Mouse (Mus musculus) embryonic facial prominence, embryonic 12.5 days (tissue): ENCODE results near the gene Rxfp2. TPM values are rescaled to one million over a fixed set of nuclear protein-coding genes. Genes with fewer than 3 reads are reported as not detected.

Source experiments
- ATAC-seq: fragments of 200-750 bp; cut with Nextera tagmentation; 2 replicates; pipeline ENCODE4 v1.8.0; 2017; ENCODE audit not compliant: insufficient number of reproducible peaks, insufficient read depth, low FRiP score, low TSS enrichment
- H3K27ac ChIP-seq: fragments of 300-500 bp; sonication (generic); 2 replicates; pipeline ENCODE4 v1.5.1; 2016; ENCODE audit warnings: mild to moderate bottlenecking
- H3K27me3 ChIP-seq: fragments of 300-500 bp; sonication (generic); 2 replicates; pipeline ENCODE4 v1.6.1; 2016; ENCODE audit warnings: mild to moderate bottlenecking, moderate library complexity
- H3K36me3 ChIP-seq: fragments of 300-500 bp; sonication (generic); 2 replicates; pipeline ENCODE4 v1.6.1; 2016; ENCODE audit warnings: mild to moderate bottlenecking
- H3K4me1 ChIP-seq: fragments of 300-500 bp; sonication (generic); 2 replicates; pipeline ENCODE4 v1.6.1; 2016
- H3K4me2 ChIP-seq: fragments of 300-500 bp; sonication (generic); replicated peaks from 2 replicates; pipeline ENCODE4 v1.6.1; 2016; ENCODE audit warnings: mild to moderate bottlenecking, moderate library complexity
- H3K4me3 ChIP-seq: fragments of 300-500 bp; sonication (generic); 2 replicates; pipeline ENCODE4 v1.5.1; 2016; ENCODE audit warnings: mild to moderate bottlenecking
- H3K9ac ChIP-seq: fragments of 300-500 bp; sonication (generic); 2 replicates; pipeline ENCODE4 v1.6.1; 2016; ENCODE audit warnings: mild to moderate bottlenecking, moderate library complexity
- H3K9me3 ChIP-seq: fragments of 300-500 bp; sonication (generic); 2 replicates; pipeline ENCODE4 v1.6.1; 2016; ENCODE audit warnings: mild to moderate bottlenecking, moderate library complexity
- whole genome bisulfite sequencing: fragments of 180-500 bp; shearing (Covaris S2); methylation state at CpG from one replicate; pipeline ENCODE4 v1.1.7; 2016; 5-methylcytosine and 5-hydroxymethylcytosine counted together
- polyA plus RNA-seq: library from polyadenylated mRNA; unstranded; fragments of >200 nt; fragmentation: Nextera tagmentation; extraction: Ambion mirVana; gene quantifications from 2 replicates; pipeline ENCODE4 v1.2.1, GENCODE M21; 2016

Rxfp2 gene
- polyA plus RNA-seq, 1 experiment from 2014 or later: 0.41 TPM

GRCm38 (mm10) chr5:150071738-150072137 is 53.3 kb downstream of the Rxfp2 start:
- no peak for ATAC-seq
- no peaks in the 10 kb centered on the region for H3K36me3 ChIP-seq
- H3K27me3 ChIP-seq: no peaks in the 10 kb centered on the region
- no peak overlapping the region for H3K4me3 ChIP-seq
- H3K9ac ChIP-seq: no peak overlapping the region
- no peak overlapping the region for H3K4me2 ChIP-seq
- no peaks in the 10 kb centered on the region for H3K9me3 ChIP-seq
- no peak overlapping the region for H3K27ac ChIP-seq
- H3K4me1 ChIP-seq: no peaks in the 10 kb centered on the region

GRCm38 (mm10) chr5:150079866-150080797 is 61.7 kb downstream of the Rxfp2 start:
- peaks cover 5% of the 10 kb centered on the region for H3K4me1 ChIP-seq
- H3K4me3 ChIP-seq: no peak overlapping the region
- H3K27ac ChIP-seq: no peak overlapping the region
- H3K9ac ChIP-seq: no peak overlapping the region
- H3K36me3 ChIP-seq: no peaks in the 10 kb centered on the region
- H3K9me3 ChIP-seq: no peaks in the 10 kb centered on the region
- H3K27me3 ChIP-seq: no peaks in the 10 kb centered on the region
- 23% methylated on average over 12 of the region's 12 CpGs for WGBS
- peak overlapping the region; percentile 25 for H3K4me2 ChIP-seq
- 0 out of 2 replicates have a peak, but pooled peaks have one; percentile 79 for ATAC-seq

GRCm38 (mm10) chr5:150082696-150083095 is 64.2 kb downstream of the Rxfp2 start:
- H3K36me3 ChIP-seq: no peaks in the 10 kb centered on the region
- H3K9me3 ChIP-seq: no peaks in the 10 kb centered on the region
- no peak overlapping the region for H3K9ac ChIP-seq
- no peak overlapping the region for H3K4me2 ChIP-seq
- ATAC-seq: no peak
- no peaks in the 10 kb centered on the region for H3K27me3 ChIP-seq
- H3K4me1 ChIP-seq: peaks cover 5% of the 10 kb centered on the region
- WGBS: 88% methylated on average over 14 of the region's 14 CpGs
- H3K27ac ChIP-seq: no peak overlapping the region
- H3K4me3 ChIP-seq: no peak overlapping the region

- H3K36me3 ChIP-seq: no peaks in the 10 kb centered on the region
- no peaks in the 10 kb centered on the region for H3K27me3 ChIP-seq
- no peak overlapping the region for H3K27ac ChIP-seq
- H3K9me3 ChIP-seq: no peaks in the 10 kb centered on the region
- 59% methylated on average over 5 of the region's 5 CpGs for WGBS
- H3K9ac ChIP-seq: no peak overlapping the region
- no peak for ATAC-seq
- H3K4me2 ChIP-seq: no peak overlapping the region
- no peak overlapping the region for H3K4me3 ChIP-seq
- H3K4me1 ChIP-seq: peaks cover 5% of the 10 kb centered on the region
These were observed 64.7 kb downstream of the Rxfp2 start for GRCm38 (mm10) chr5:150083190-150083589.

- H3K9ac ChIP-seq: no peak overlapping the region
- no peak overlapping the region for H3K27ac ChIP-seq
- ATAC-seq: no peak
- 5% methylated on average over 6 of the region's 6 CpGs for WGBS
- H3K36me3 ChIP-seq: no peaks in the 10 kb centered on the region
- H3K9me3 ChIP-seq: no peaks in the 10 kb centered on the region
- H3K4me1 ChIP-seq: no peaks in the 10 kb centered on the region
- H3K27me3 ChIP-seq: no peaks in the 10 kb centered on the region
- H3K4me2 ChIP-seq: peak overlapping the region; percentile 21; the same call in 1 of the 2 replicates
- H3K4me3 ChIP-seq: no peak overlapping the region
These were observed 79.1 kb downstream of the Rxfp2 start for GRCm38 (mm10) chr5:150097620-150098019.

GRCm38 (mm10) chr5:150098754-150099153 is 80.3 kb downstream of the Rxfp2 start:
- Histone ChIP-seq H3K9me3 (no peaks in the 10 kb centered on the region), H3K27ac (no peak overlapping the region), H3K36me3 (no peaks in the 10 kb centered on the region), H3K4me1 (no peaks in the 10 kb centered on the region), H3K9ac (no peak overlapping the region; the same call in 1 of the 2 replicates), H3K4me3 (no peak overlapping the region), H3K4me2 (no peak overlapping the region), H3K27me3 (no peaks in the 10 kb centered on the region)
- 93% methylated on average over 12 of the region's 12 CpGs for WGBS
- ATAC-seq: no peak

- H3K4me2 ChIP-seq: no peak overlapping the region
- no peaks in the 10 kb centered on the region for H3K27me3 ChIP-seq
- no peaks in the 10 kb centered on the region for H3K9me3 ChIP-seq
- 90% methylated on average over 11 of the region's 11 CpGs for WGBS
- no peaks in the 10 kb centered on the region for H3K36me3 ChIP-seq
- H3K9ac ChIP-seq: no peak overlapping the region
- no peak overlapping the region for H3K27ac ChIP-seq
- no peak for ATAC-seq
- H3K4me3 ChIP-seq: no peak overlapping the region
- no peaks in the 10 kb centered on the region for H3K4me1 ChIP-seq
These were observed 83.3 kb downstream of the Rxfp2 start for GRCm38 (mm10) chr5:150101789-150102188.

- 89% methylated on average over 7 of the region's 7 CpGs for WGBS
- Histone ChIP-seq H3K27ac (no peak overlapping the region), H3K4me3 (no peak overlapping the region), H3K9me3 (no peaks in the 10 kb centered on the region), H3K36me3 (no peaks in the 10 kb centered on the region), H3K4me2 (no peak overlapping the region), H3K27me3 (no peaks in the 10 kb centered on the region), H3K4me1 (no peaks in the 10 kb centered on the region), H3K9ac (no peak overlapping the region)
- no peak for ATAC-seq
These were observed 87.9 kb downstream of the Rxfp2 start for GRCm38 (mm10) chr5:150106358-150106757.

GRCm38 (mm10) chr5:150111236-150111635 is 92.8 kb downstream of the Rxfp2 start:
- ATAC-seq: no peak
- Histone ChIP-seq H3K4me3 (no peak overlapping the region), H3K36me3 (no peaks in the 10 kb centered on the region), H3K9ac (no peak overlapping the region), H3K4me2 (no peak overlapping the region), H3K9me3 (no peaks in the 10 kb centered on the region), H3K27ac (no peak overlapping the region), H3K27me3 (no peaks in the 10 kb centered on the region), H3K4me1 (peaks cover 11% of the 10 kb centered on the region)
- WGBS: 48% methylated on average over 8 of the region's 8 CpGs

- no peak overlapping the region for H3K9ac ChIP-seq
- peaks cover 4% of the 10 kb centered on the region; the same call in 1 of the 2 replicates for H3K9me3 ChIP-seq
- no peaks in the 10 kb centered on the region for H3K36me3 ChIP-seq
- peaks cover 2% of the 10 kb centered on the region for H3K27me3 ChIP-seq
- no peak overlapping the region for H3K27ac ChIP-seq
- no peak for ATAC-seq
- WGBS: 79% methylated on average over 7 of the region's 7 CpGs
- no peak overlapping the region for H3K4me3 ChIP-seq
- H3K4me2 ChIP-seq: no peak overlapping the region
- peaks cover 11% of the 10 kb centered on the region for H3K4me1 ChIP-seq
These were observed 95.5 kb downstream of the Rxfp2 start for GRCm38 (mm10) chr5:150114007-150114406.

- Histone ChIP-seq H3K9me3 (peaks cover 4% of the 10 kb centered on the region; the same call in 1 of the 2 replicates), H3K4me1 (peaks cover 11% of the 10 kb centered on the region), H3K9ac (no peak overlapping the region), H3K4me2 (no peak overlapping the region), H3K27me3 (peaks cover 6% of the 10 kb centered on the region), H3K4me3 (no peak overlapping the region), H3K27ac (no peak overlapping the region), H3K36me3 (no peaks in the 10 kb centered on the region)
- no peak for ATAC-seq
- 88% methylated on average over 4 of the region's 4 CpGs for WGBS
These were observed 96.3 kb downstream of the Rxfp2 start for GRCm38 (mm10) chr5:150114778-150115177.
